Mouse (Mus musculus): ENCODE measurements around the gene Srsf7. TPM values are rescaled to one million over a fixed set of nuclear protein-coding genes. Genes with fewer than 3 reads are reported as not detected.

The Srsf7 gene
- 485 and 532 TPM in 2 replicates for polyA plus RNA-seq (2014; fragmentation: Nextera tagmentation; extraction: Ambion mirVana)

DNA sequence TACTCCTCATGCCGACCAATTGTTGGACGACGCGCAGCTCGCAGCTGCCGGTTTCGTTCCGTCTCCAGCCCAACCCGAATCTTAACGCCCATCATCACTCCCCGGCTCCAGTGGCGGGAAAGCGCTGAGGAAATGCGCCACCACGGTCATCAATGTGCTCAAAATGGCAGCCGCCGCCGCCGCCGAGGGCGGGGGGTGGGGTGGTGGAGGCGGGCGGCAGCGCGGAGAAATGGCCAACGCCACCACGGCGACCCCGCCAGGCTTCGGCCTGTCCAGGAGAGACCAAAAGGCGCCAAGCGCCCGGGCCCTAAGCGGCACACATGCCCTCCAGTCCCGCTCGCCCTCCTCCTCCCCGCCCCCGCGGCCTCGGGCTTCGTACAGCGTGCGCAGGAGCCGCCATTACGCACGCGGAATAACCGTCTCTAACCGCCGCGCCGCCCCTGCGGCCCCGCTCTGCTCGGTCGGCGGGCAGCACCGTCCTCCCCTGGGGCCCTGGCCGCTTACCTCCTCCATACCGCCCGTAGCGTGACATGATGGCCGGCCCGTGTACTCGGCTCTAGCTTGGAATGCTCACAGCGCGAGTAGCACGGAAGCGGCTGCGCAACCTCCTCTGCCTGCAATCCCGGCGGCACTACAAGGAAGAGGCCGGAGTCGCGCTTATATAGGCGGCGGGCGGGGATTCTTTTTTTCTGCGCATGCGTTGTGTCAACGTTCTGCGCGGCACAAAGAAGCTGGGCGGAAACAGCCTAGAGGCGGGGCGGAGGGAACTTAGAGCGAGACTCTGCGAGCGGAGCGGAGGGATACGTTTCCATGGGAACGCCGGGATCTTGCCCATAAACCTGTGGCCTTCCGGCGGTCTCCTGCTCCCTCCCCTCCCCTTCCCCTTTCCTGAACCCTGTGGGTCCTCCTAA, at the start of gene Srsf7, which contains the start of gene Ttc39d:
Gene Srsf7, minus strand, starts transcription at position 637 of the 911 bp plus-strand sequence.
Gene Ttc39d, plus strand, starts transcription at position 790 of the 911 bp plus-strand sequence.
- H3K4me1 ChIP-seq (ENCODE audit: control insufficient read depth, insufficient read depth, low read length) = peaks cover 9% of the 10 kb centered on the region; the same call in 1 of the 2 replicates
- H3K4me3 ChIP-seq (ENCODE audit: low read depth, low read length) = peak within 1 kb of the TSS; percentile 65
- peak within 1 kb of the TSS; percentile 96 for H3K27ac ChIP-seq (replicated peaks; ENCODE audit: low read depth, low read length)
- no peaks in the 10 kb centered on the region for H3K27me3 ChIP-seq (replicated peaks; ENCODE audit: control insufficient read depth, insufficient read depth, low read length)
- H3K9ac ChIP-seq (ENCODE audit: low read depth, low read length) = peak within 1 kb of the TSS; percentile 91
- peak; percentile 100 for DNase-seq (ENCODE audit: low spot score)
- peak within 1 kb of the TSS; percentile 92 for H3K4me2 ChIP-seq (ENCODE audit: low read depth, low read length)
- peak; percentile 93 for ATAC-seq (ENCODE audit: low read depth)
- peaks cover 32% of the 10 kb centered on the region for H3K36me3 ChIP-seq (ENCODE audit: control insufficient read depth, insufficient read depth, low read length)
- under 1% methylated on average over 40 of the region's 95 CpGs for WGBS
- H3K9me3 ChIP-seq (ENCODE audit: control insufficient read depth, low read length) = no peaks in the 10 kb centered on the region

DNA sequence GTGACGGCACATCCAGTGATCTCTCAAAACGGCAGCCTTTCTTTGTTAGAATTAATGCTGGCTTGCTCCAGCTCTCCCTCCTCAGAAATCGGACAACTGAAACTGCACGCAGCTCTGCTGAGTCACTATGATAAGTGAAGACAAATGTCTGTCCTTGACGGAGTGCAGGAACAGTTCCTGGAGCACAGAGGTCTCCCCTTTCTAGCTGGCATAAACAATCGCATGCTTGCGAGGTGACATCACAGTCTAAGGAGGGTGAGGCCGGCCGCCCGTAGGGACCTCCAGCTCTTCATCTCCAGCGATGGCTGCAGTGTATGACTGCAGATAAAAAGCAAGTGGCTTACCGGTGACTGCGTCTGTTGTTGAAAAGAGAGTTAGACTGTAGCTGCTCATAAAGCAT, 48.1 kb upstream of the Srsf7 start:
- Histone ChIP-seq H3K9me3 (ENCODE audit: control insufficient read depth, low read length) (no peaks in the 10 kb centered on the region), H3K27me3 (replicated peaks; ENCODE audit: control insufficient read depth, insufficient read depth, low read length) (no peaks in the 10 kb centered on the region), H3K4me1 (ENCODE audit: control insufficient read depth, insufficient read depth, low read length) (no peaks in the 10 kb centered on the region), H3K4me3 (ENCODE audit: low read depth, low read length) (no peak overlapping the region), H3K4me2 (ENCODE audit: low read depth, low read length) (no peak overlapping the region), H3K27ac (replicated peaks; ENCODE audit: low read depth, low read length) (no peak overlapping the region), H3K36me3 (ENCODE audit: control insufficient read depth, insufficient read depth, low read length) (peaks cover 96% of the 10 kb centered on the region), H3K9ac (ENCODE audit: low read depth, low read length) (no peak overlapping the region)
- peak; percentile 68 for DNase-seq (ENCODE audit: low spot score)
- peak; percentile 90 for ATAC-seq (ENCODE audit: low read depth)
- 52% methylated on average over 13 of the region's 13 CpGs for WGBS

DNA sequence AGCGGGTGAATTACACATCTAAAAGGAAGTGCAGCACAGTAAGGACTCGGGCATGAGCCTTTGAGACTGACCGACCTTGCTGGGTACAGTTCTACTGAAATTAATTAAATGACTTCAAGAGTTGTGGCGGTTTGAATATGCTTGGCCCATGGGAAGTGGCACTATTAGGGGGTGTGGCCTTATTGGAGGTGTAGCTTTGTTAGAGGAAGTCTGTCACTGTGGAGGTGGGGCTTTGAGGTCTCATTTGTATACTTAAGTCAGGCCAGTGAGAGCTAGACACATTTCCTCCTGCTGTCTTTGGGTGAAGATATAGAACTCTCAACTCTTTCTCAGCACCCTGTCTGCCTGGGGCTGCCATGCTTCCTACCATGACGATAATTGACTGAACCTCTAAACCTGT, 47.3 kb upstream of the Srsf7 start:
- Histone ChIP-seq H3K9ac (ENCODE audit: low read depth, low read length) (no peak overlapping the region), H3K4me3 (ENCODE audit: low read depth, low read length) (no peak overlapping the region), H3K27me3 (replicated peaks; ENCODE audit: control insufficient read depth, insufficient read depth, low read length) (no peaks in the 10 kb centered on the region), H3K4me2 (ENCODE audit: low read depth, low read length) (no peak overlapping the region), H3K27ac (replicated peaks; ENCODE audit: low read depth, low read length) (no peak overlapping the region), H3K36me3 (ENCODE audit: control insufficient read depth, insufficient read depth, low read length) (peaks cover 97% of the 10 kb centered on the region), H3K9me3 (ENCODE audit: control insufficient read depth, low read length) (no peaks in the 10 kb centered on the region), H3K4me1 (ENCODE audit: control insufficient read depth, insufficient read depth, low read length) (no peaks in the 10 kb centered on the region)
- ATAC-seq (ENCODE audit: low read depth) (no peak), DNase-seq (ENCODE audit: low spot score) (no peak)
- 95% methylated on average over 5 of the region's 5 CpGs for WGBS

DNA sequence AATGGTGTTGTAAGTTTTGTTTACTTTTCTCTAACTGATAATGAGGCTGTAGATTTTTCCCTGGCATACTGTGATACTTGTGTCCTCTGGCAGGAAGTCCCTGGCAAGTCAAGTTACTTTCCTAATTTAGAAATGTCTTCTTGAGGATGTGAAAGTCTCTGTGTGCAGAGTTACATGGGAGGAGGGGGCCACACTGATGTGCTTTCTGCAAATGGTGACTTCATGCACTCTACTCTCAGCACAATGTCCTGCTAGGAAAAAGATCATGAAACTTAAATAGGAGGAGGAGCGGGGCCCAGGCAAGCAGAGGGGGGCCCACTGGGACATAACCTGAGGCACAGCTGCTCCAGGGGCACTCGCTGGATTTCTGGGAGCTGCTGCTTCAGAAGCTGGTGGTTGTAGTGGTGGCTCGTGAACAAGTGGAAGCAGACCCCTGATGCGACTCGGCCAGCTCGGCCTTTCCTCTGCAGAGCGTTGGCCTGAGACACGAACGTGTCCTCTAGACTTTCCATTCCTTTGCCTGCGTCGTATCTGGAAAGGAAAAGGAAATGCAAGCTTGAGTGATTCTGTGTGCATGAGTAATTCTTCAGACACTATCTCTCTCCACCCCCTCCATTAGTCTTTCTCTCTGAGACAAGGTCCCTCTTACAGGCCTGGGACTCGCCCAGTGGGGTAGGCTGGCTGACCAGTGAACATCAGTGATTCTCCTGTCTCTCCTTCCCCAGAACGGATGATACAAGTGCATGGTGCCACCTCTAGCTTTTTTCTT, 45.8 kb upstream of the Srsf7 start:
- no peak overlapping the region for H3K27ac ChIP-seq (replicated peaks; ENCODE audit: low read depth, low read length)
- no peaks in the 10 kb centered on the region for H3K27me3 ChIP-seq (replicated peaks; ENCODE audit: control insufficient read depth, insufficient read depth, low read length)
- ATAC-seq (ENCODE audit: low read depth) = no peak
- peaks cover 95% of the 10 kb centered on the region for H3K36me3 ChIP-seq (ENCODE audit: control insufficient read depth, insufficient read depth, low read length)
- H3K9ac ChIP-seq (ENCODE audit: low read depth, low read length) = no peak overlapping the region
- H3K9me3 ChIP-seq (ENCODE audit: control insufficient read depth, low read length) = no peaks in the 10 kb centered on the region
- no peak for DNase-seq (ENCODE audit: low spot score)
- no peak overlapping the region for H3K4me3 ChIP-seq (ENCODE audit: low read depth, low read length)
- H3K4me2 ChIP-seq (ENCODE audit: low read depth, low read length) = no peak overlapping the region
- 95% methylated on average over 10 of the region's 13 CpGs for WGBS
- H3K4me1 ChIP-seq (ENCODE audit: control insufficient read depth, insufficient read depth, low read length) = no peaks in the 10 kb centered on the region

DNA sequence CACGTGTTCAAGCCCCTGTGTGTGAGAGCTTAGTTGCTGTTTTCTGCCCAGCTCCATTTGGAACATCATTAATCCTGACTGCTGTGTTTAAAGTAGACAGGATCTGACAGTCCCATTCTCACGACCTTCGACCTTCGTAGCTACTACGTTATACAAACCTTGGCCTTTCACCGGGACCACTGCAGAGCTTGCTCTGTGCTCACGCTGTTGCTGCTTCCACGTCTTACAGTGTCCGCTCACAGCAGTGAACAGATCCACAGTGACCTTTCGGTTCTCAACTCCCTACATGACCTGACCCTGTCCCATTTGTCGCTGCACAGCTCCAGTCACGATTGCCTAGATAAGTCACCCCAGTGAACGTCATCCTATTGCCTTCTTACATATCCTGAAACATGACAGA, 36.0 kb upstream of the Srsf7 start:
- DNase-seq (ENCODE audit: low spot score) (no peak), ATAC-seq (ENCODE audit: low read depth) (no peak)
- peaks cover 97% of the 10 kb centered on the region for H3K36me3 ChIP-seq (ENCODE audit: control insufficient read depth, insufficient read depth, low read length)
- H3K4me1 ChIP-seq (ENCODE audit: control insufficient read depth, insufficient read depth, low read length) = no peaks in the 10 kb centered on the region
- no peaks in the 10 kb centered on the region for H3K27me3 ChIP-seq (replicated peaks; ENCODE audit: control insufficient read depth, insufficient read depth, low read length)
- no peaks in the 10 kb centered on the region for H3K9me3 ChIP-seq (ENCODE audit: control insufficient read depth, low read length)
- no peak overlapping the region for H3K4me3 ChIP-seq (ENCODE audit: low read depth, low read length)
- H3K27ac ChIP-seq (replicated peaks; ENCODE audit: low read depth, low read length) = no peak overlapping the region
- WGBS = 79% methylated on average over 13 of the region's 13 CpGs
- H3K9ac ChIP-seq (ENCODE audit: low read depth, low read length) = no peak overlapping the region
- no peak overlapping the region for H3K4me2 ChIP-seq (ENCODE audit: low read depth, low read length)

DNA sequence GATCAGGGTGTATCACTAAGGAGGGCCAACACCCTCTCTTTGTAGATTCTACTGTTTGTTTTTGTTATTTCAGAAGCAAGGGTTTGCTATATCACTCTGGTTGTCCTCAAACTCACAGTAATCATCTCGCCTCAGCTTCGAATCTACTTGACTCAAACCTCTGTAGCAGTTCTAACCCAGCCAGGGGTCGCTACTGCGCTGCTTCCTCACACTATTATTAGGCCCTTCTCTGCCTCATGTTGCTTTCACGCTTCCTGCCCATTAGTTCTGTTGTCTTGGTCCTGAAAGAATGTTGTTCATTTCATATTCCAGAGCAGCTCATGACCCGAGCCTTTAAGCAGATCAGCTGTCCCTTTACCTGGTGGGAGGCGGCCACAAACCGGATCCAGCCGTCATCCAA, 34.5 kb upstream of the Srsf7 start:
- no peak for ATAC-seq (ENCODE audit: low read depth)
- Histone ChIP-seq H3K9me3 (ENCODE audit: control insufficient read depth, low read length) (no peaks in the 10 kb centered on the region), H3K36me3 (ENCODE audit: control insufficient read depth, insufficient read depth, low read length) (peaks cover 93% of the 10 kb centered on the region), H3K27me3 (replicated peaks; ENCODE audit: control insufficient read depth, insufficient read depth, low read length) (no peaks in the 10 kb centered on the region), H3K4me2 (ENCODE audit: low read depth, low read length) (no peak overlapping the region), H3K9ac (ENCODE audit: low read depth, low read length) (no peak overlapping the region), H3K27ac (replicated peaks; ENCODE audit: low read depth, low read length) (no peak overlapping the region), H3K4me3 (ENCODE audit: low read depth, low read length) (no peak overlapping the region), H3K4me1 (ENCODE audit: control insufficient read depth, insufficient read depth, low read length) (no peaks in the 10 kb centered on the region)
- 92% methylated on average over 9 of the region's 9 CpGs for WGBS
- DNase-seq (ENCODE audit: low spot score) = no peak

DNA sequence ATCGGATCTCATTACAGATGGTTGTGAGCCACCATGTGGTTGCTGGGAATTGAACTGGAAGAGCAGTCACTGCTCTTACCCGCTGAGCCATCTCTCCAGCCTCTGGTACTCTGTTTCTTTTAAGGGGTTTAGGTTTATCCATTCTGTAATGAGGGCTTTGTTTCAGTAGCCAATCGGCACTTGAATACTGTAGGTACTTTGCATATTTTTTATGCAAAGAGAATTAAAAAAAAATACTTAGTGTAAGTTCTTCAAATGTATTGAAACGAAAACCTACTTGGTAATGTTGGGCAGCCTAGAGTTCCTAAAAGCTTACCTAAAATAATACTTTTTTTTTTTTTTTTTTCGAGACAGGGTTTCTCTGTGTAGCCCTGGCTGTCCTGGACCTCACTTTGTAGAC, 30.4 kb upstream of the Srsf7 start:
- H3K9ac ChIP-seq (ENCODE audit: low read depth, low read length) = no peak overlapping the region
- no peak overlapping the region for H3K4me2 ChIP-seq (ENCODE audit: low read depth, low read length)
- H3K27me3 ChIP-seq (replicated peaks; ENCODE audit: control insufficient read depth, insufficient read depth, low read length) = no peaks in the 10 kb centered on the region
- no peak for ATAC-seq (ENCODE audit: low read depth)
- no peak for DNase-seq (ENCODE audit: low spot score)
- no peaks in the 10 kb centered on the region for H3K4me1 ChIP-seq (ENCODE audit: control insufficient read depth, insufficient read depth, low read length)
- H3K4me3 ChIP-seq (ENCODE audit: low read depth, low read length) = no peak overlapping the region
- H3K27ac ChIP-seq (replicated peaks; ENCODE audit: low read depth, low read length) = no peak overlapping the region
- H3K9me3 ChIP-seq (ENCODE audit: control insufficient read depth, low read length) = no peaks in the 10 kb centered on the region
- peaks cover 55% of the 10 kb centered on the region for H3K36me3 ChIP-seq (ENCODE audit: control insufficient read depth, insufficient read depth, low read length)
- 95% methylated on average over 5 of the region's 5 CpGs for WGBS

DNA sequence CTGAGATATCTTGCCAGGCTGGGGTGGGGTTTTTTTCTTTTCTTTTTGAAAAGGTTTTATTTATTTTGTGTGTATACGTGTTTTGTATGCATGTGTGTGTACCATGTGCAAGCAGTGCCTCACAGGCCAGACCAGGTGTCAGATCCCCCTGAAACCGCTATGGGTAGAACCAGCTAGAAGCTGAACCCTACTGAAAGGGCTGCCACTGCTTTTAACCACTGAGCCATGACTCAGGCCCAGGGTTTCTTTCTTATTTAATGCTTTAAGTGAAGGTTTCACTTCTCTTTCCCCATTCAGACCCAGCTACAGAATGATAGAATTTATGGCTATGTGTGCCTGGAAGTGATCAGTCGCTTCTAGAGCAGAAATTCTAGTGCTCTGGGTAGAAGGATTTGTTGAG, 29.7 kb upstream of the Srsf7 start:
- Histone ChIP-seq H3K27ac (replicated peaks; ENCODE audit: low read depth, low read length) (no peak overlapping the region), H3K4me1 (ENCODE audit: control insufficient read depth, insufficient read depth, low read length) (no peaks in the 10 kb centered on the region), H3K9ac (ENCODE audit: low read depth, low read length) (no peak overlapping the region), H3K9me3 (ENCODE audit: control insufficient read depth, low read length) (no peaks in the 10 kb centered on the region), H3K4me3 (ENCODE audit: low read depth, low read length) (no peak overlapping the region), H3K36me3 (ENCODE audit: control insufficient read depth, insufficient read depth, low read length) (peaks cover 49% of the 10 kb centered on the region), H3K27me3 (replicated peaks; ENCODE audit: control insufficient read depth, insufficient read depth, low read length) (no peaks in the 10 kb centered on the region), H3K4me2 (ENCODE audit: low read depth, low read length) (no peak overlapping the region)
- ATAC-seq (ENCODE audit: low read depth) = no peak
- no peak for DNase-seq (ENCODE audit: low spot score)
- WGBS = 92% methylated on average over 3 of the region's 3 CpGs

Measured in embryonic facial prominence, embryonic 14.5 days (tissue).